Mouse (Mus musculus): Measurements from ENCODE around the gene Igsf21. TPM values are rescaled to one million over a fixed set of nuclear protein-coding genes. Genes with fewer than 3 reads are reported as not detected.
A peak's percentile ranks its signal among the peaks of the same experiment; 100 is the strongest.

Gene Igsf21
- total RNA-seq, 2 experiments from 2014 or later, result 7.0 to 9.8 TPM

GRCm38 (mm10) chr4:140143884-140144525 lies 102.6 kb downstream of the Igsf21 start:
- no peak for DNase-seq

DNA sequence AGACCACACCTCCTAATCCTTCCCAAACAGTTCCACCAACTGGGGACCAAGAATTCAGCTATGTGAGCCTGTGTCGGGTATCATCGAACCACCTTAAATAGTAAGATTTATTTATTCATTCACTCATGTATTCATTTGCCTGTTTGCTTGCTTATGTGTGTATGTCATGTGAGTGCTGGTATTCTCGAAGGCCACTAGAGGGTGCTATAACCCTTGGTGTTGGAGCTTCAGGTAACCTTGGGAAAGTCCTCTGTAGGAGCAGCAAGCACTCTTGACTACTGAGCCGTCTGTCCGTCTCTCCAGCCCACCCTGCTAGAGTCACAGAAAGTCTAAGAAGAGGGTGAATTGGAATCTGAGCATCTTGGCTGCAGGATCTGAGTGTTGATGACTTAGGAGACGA lies 103.4 kb downstream of the Igsf21 start:
- no peak for DNase-seq

DNA sequence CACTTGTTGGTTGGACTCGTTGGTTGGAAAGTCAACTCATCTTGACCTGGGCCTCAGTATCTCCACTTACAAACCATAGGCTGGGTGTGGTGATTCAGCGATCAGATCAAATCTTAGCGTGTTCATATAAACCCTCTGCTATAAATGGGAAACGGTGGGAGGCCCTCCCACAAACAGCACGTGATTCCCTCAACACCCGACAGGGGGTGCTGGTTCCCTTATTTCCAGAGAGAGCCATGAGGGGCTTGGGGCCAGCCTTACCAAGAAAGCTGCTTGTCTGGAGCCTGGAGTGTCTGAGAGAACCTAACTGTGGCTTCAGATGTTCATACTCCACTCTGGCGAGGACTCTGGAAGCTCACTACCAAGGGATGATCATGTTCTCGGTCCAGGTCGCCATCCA lies 106.1 kb downstream of the Igsf21 start:
- DNase-seq, result peak; percentile 18

GRCm38 (mm10) chr4:140138846-140139245 lies 107.7 kb downstream of the Igsf21 start:
- DNase-seq, result no peak

GRCm38 (mm10) chr4:140131625-140132321 lies 114.8 kb downstream of the Igsf21 start:
- no peak for DNase-seq

DNA sequence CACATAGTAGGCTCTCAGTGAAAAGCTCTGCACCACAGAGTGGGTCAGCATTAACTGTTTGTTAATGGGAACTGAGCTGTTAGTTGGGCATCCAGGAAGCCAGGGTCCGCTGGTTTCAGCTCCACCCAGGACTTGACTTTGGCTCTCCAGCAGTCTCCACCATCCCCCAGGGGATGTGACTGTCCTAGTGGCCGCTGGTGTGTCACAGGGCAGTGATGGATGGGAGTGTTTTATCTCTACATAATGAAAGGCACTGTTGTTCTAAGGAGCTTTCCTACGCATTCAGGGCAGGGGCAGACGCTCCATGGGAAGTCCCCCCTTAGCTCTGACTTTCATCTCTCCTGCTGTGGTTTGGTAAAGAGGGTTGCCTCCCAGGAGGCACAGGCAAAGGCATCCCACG lies 115.4 kb downstream of the Igsf21 start:
- no peak for DNase-seq

DNA sequence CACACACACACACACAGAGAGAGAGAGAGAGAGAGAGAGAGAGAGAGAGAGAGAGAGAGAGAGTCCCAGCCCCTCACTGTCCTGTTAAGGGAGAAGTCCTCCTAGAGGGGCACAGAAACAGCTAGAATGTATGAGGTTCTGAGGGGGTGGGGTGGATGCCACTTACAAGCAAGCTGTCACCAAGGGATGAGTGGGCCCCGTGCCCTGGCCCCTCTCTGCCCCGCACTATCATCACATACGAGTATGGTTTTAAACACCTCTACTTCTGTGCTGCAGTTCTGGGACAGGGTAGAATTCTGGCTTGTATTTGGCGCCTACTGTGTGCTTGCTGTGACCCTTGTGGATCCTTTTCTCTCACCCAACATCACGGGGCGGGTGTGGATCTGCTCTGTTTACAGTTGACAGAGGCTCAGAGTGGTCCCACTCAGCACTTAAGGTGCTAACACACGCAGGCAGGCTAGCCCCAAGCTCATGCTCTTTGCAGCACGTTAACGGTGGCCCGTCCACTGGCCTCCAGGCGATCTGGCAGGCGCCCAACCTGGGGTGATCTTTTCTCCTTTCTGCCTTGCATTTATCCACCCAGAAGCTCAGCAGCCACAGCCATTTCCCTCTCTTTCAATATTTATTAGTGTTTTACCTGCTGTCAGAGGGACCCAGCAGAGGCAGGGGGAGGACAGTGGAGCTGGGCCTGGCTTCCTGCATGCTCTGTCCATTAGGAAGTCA lies 116.9 kb downstream of the Igsf21 start:
- DNase-seq, result peak; percentile 42

- no peak for DNase-seq
Measured at GRCm38 (mm10) chr4:140128116-140128515, 118.5 kb downstream of the Igsf21 start.

- DNase-seq, result no peak
Measured at GRCm38 (mm10) chr4:140125806-140126205, 120.8 kb downstream of the Igsf21 start.

DNA sequence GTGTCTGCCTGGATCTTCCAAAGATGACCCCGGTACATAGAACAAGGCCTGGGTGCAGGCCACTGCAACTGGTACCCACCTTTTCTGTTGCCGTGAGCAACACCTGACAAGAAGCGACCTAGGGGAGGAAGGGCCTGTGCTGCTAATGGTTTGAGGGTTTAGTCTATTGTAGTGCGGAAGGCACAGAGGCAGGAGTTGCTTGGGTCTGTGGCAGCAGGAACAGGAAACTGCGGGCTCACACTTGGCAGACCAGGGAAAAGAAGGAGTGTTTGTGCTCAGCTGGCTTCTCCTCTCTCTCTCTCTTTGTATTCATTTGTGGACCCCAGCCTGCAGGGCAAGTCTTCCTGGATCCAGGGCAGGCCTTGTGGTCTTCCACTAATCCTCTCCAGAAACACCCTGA lies 124.0 kb downstream of the Igsf21 start:
- DNase-seq, result no peak

DNA sequence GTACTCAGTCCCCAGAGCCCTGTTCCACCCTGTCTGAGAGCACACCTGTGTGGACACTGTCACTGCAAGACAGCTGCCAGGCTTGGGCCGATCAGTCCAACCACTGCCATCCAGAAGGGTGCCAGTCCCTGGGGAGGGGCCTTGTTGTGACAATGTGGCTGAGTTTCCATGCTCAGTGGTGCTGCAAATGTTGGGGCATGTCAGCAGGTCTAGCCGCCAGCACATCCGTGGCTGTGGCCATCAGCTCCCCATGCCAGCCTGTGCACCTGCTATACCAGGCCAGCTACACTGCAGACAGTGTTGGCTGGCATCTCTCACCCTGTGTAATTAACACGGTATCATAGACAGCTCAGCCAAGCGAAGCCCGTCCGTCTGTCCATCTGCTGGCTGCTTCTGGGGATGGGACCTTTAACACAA lies 129.3 kb downstream of the Igsf21 start:
- no peak for DNase-seq

DNA sequence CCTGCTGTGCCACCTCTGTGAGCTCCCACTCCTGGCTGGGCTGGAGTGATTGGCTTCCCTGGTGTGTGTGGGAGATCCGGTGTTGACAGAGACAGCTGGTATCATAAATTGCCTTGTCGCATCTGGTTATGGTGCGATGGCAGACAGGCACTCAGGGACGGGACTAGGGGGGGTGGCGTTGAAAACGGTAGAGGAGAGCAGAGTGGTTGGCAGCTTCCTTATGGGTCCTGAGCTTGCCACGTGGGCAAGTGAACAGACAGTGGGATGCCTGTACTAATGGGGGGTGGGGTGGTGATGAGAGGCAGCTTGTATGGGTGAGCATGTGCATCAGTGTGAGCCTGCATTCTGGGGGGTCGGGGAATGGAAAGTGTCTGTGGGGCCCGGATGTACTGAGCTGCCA lies 130.8 kb downstream of the Igsf21 start:
- no peak for DNase-seq

DNA sequence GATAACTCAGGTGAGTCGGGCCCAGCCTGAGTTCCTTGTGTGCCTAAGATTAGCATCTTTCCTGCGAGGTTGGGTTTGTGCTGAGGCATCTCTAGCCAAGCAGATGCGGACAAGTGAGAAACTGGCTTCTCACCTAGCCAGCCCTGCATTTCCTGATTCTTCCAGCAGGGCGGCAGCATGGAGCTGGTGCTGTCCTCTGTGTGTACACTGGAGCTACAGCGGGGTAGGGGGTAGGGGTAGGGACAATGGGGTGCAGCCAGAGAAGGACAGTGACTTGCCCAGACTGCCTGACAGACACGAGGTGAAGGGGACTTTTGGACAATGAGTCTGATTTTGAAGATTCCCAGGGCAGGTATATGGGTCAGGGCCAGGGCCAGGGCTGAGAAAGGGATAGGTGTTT lies 131.5 kb downstream of the Igsf21 start:
- no peak for DNase-seq

GRCm38 (mm10) chr4:140113690-140114475 lies 132.7 kb downstream of the Igsf21 start:
- no peak for DNase-seq

DNA sequence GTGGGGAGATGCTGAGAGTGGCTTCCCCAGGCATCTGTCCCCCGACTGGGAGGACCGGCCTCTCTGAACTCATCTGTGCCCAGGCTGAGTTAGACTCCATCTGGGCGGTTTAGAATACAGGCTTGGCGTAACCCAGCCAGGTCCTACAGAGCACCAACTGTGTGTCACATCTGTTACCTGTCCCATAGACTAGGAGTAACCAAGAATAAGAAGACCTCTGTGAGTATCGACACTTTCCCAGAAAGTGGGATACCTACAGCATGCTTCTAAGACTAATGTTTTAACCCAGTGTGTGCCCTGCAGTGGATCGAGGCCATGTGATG lies 137.0 kb downstream of the Igsf21 start:
- no peak for DNase-seq

GRCm38 (mm10) chr4:140108871-140109625 lies 137.5 kb downstream of the Igsf21 start:
- DNase-seq, result no peak

DNA sequence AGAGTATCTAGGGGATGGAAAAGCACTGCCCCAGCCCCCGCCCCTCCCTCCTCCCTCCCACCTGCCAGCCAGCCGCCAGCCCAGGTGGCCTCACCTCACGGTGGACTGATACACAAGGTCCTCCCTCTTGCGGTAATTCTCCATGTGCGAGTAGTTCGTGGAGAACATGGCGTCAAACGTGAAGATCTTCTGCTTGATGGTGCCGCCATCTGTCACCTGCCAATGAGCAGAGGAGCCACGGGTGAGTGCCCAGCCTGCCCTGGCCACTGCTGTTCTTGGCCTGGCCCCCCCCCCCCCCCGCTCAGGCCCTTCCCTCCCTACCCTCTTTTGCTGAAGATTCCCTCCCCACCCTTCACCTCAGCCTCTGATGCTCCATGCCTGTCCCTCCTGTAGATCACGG lies 139.4 kb downstream of the Igsf21 start:
- no peak for DNase-seq

DNA sequence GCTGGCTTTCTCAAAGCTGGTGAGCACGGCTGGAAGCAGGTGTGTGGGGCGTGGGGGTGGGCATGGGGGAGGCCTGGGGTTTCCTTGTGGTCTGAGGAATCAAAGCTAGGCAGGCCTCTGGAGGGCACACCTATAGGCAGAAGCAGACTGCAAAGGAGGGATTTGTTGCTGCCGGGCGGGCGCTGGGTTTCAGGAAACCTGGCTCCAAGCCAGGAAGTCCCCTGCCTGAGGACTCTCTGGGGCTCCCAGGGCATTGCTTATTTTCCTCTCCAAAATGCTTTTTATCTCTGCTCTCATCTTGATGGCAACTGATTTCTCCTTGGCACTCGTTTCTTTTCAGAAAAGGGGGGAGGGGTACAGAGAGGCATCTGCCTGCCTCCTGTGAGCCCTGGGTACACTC lies 141.8 kb downstream of the Igsf21 start:
- no peak for DNase-seq

GRCm38 (mm10) chr4:140103341-140104027 lies 143.1 kb downstream of the Igsf21 start:
- DNase-seq, result peak; percentile 26

GRCm38 (mm10) chr4:140102581-140103200 lies 143.9 kb downstream of the Igsf21 start:
- no peak for DNase-seq

DNA sequence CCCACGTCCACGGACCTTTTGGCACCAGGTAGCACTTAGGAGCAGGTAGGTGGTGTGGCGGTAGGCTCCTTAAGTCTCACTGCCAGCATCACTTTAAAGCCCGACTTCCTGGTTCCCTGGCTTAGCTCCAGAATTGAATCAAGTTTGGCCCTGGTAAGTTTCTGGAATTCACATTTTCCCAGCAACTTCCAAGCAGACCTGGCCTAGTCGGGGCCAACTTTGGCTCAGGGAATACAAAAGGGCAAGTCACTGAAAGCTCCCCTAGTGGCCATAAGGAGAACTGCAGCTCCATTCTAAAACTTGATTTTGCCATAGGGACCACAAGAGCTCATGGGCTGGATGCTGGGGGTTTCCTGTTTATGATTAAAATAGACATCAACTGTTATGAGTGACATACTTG lies 145.5 kb downstream of the Igsf21 start:
- peak; percentile 24 for DNase-seq

Measured in adrenal gland, postnatal 10 days (tissue).